Mouse (Mus musculus) telencephalon, adult 2 months (tissue): ENCODE data around the gene Sst.

Experiments
- DNase-seq: peaks from one replicate; pipeline ENCODE4 v3.0.0-alpha.2; 2011; ENCODE audit warnings: low read depth, low spot score

Gene Sst

GRCm38 (mm10) chr16:23887910-23888579, 2.7 kb downstream of the Sst start:
- DNase-seq = no peak

GRCm38 (mm10) chr16:23885098-23885497, 5.7 kb downstream of the Sst start:
- no peak for DNase-seq

- DNase-seq = no peak
Measured at GRCm38 (mm10) chr16:23855242-23855641, 35.5 kb downstream of the Sst start.

- no peak for DNase-seq
Measured at GRCm38 (mm10) chr16:23849720-23850119, 41.0 kb downstream of the Sst start.

GRCm38 (mm10) chr16:23849176-23849575, 41.6 kb downstream of the Sst start:
- no peak for DNase-seq

GRCm38 (mm10) chr16:23844622-23845021, 46.1 kb downstream of the Sst start:
- no peak for DNase-seq

- DNase-seq = no peak
Measured at GRCm38 (mm10) chr16:23842609-23843008, 48.1 kb downstream of the Sst start.
